Mouse (Mus musculus): ENCODE results near the gene Dnm1. TPM values are rescaled to one million over a fixed set of nuclear protein-coding genes. Genes with fewer than 3 reads are reported as not detected.
"Not testable (repeated sequence)": the region's sequence is repeated elsewhere in the genome, so short reads cannot be mapped to it uniquely, and the experiment has no call there.

Gene Dnm1
- polyA plus RNA-seq, 1 experiment from 2014 or later = 47.0 TPM

DNA sequence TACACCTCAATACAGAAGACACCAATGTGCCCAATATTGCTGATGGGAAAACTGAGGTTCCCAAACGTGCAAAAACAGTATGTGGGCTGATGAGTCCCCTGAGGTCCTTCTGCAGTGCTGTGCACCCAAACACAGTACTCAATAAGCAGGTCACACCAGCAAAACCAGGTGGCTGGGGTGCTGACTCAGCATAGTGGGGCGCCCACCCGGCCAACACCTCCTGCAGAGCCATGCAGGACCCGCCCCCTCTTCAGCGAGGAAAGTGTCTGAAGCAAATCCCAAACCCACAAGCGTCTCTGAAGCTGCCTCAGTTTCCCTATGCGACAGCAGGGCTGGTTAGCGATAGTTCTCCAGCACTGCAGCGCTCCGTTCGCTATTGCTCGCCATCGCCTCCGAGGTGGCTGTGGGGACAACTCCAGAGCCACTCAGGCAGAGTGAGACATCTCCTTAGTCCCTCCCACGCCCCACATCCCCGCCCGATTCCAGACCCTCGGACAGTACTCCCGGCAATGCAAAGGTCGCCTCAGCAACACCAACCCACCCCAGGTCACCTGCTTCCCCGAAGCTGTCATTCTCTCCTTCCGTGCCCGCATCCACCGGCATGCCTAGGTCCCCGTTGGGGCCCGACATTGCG lies 28.1 kb upstream of the Dnm1 start:
- Histone ChIP-seq H3K4me1 (replicated peaks) (peaks cover 8% of the 10 kb centered on the region), H3K4me3 (peak overlapping the region; percentile 63), H3K4me2 (peak overlapping the region; percentile 91), H3K27ac (replicated peaks) (peak overlapping the region; percentile 61), H3K27me3 (peaks cover 16% of the 10 kb centered on the region; the same call in 1 of the 2 replicates), H3K36me3 (peaks cover 40% of the 10 kb centered on the region), H3K9ac (peak overlapping the region; percentile 78), H3K9me3 (no peaks in the 10 kb centered on the region)
- 2% methylated on average over 27 of the region's 27 CpGs for WGBS
- ATAC-seq (ENCODE audit: low read depth) = peak; percentile 72

- ATAC-seq (ENCODE audit: low read depth) = no peak
- Histone ChIP-seq H3K4me2 (no peak overlapping the region), H3K9ac (no peak overlapping the region), H3K36me3 (peaks cover 52% of the 10 kb centered on the region), H3K27ac (replicated peaks) (no peak overlapping the region), H3K4me3 (no peak overlapping the region), H3K4me1 (replicated peaks) (peaks cover 8% of the 10 kb centered on the region), H3K9me3 (no peaks in the 10 kb centered on the region), H3K27me3 (peaks cover 16% of the 10 kb centered on the region; the same call in 1 of the 2 replicates)
- WGBS = 89% methylated on average over 7 of the region's 7 CpGs
These were observed 26.9 kb upstream of the Dnm1 start for GRCm38 (mm10) chr2:32380001-32380500.

DNA sequence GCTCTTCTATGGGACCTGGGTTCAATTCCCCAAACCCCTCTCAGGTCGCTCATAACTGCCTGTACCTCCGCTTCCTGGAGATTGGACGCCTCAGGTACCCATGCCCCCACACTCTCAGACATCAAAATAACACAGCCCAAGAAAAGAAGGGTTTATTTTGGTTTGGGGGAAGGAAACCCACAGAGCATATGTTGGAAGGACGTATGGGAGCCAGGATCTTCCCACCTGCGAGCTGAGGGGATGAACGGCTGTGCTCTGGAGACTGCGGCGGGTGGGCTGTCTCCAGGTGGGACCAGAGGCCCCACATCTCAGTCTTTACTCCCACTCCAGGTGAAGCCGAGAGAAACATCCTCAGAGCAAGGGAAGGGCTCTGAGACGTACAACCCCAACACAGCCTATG lies 23.8 kb upstream of the Dnm1 start:
- Histone ChIP-seq H3K27ac (replicated peaks) (no peak overlapping the region), H3K9me3 (no peaks in the 10 kb centered on the region), H3K4me3 (no peak overlapping the region), H3K9ac (no peak overlapping the region), H3K27me3 (no peaks in the 10 kb centered on the region), H3K4me2 (no peak overlapping the region), H3K36me3 (peaks cover 81% of the 10 kb centered on the region), H3K4me1 (replicated peaks) (peaks cover 8% of the 10 kb centered on the region)
- whole genome bisulfite sequencing = 91% methylated on average over 10 of the region's 10 CpGs
- no peak for ATAC-seq (ENCODE audit: low read depth)

- H3K27me3 ChIP-seq = no peaks in the 10 kb centered on the region
These were observed 22.3 kb upstream of the Dnm1 start for GRCm38 (mm10) chr2:32375317-32375940.

DNA sequence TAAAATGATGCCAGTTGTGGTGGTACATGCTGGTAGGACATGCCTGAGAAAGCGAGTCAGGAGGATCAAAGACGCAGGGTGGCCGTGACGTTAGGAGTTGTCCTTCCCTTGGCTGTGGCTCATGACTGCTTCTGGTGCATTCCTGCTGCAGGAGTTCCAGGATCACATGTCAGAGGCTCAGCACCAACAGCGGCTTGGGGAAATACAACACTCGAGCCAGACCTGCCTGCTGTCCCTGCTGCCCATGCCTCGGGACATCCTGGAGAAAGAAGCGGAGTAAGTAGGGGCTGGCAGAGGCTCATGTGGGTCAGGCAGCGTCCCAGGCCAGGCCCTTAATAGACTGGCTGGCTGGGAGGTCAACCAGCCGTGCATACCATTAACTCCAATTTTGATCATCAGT lies 21.1 kb upstream of the Dnm1 start:
- no peak for ATAC-seq (ENCODE audit: low read depth)
- H3K27me3 ChIP-seq = no peaks in the 10 kb centered on the region
- no peak overlapping the region for H3K9ac ChIP-seq
- H3K4me1 ChIP-seq (replicated peaks) = no peaks in the 10 kb centered on the region
- 95% methylated on average over 10 of the region's 10 CpGs for WGBS
- H3K4me2 ChIP-seq = no peak overlapping the region
- H3K27ac ChIP-seq (replicated peaks) = no peak overlapping the region
- H3K9me3 ChIP-seq = no peaks in the 10 kb centered on the region
- peaks cover 97% of the 10 kb centered on the region for H3K36me3 ChIP-seq
- H3K4me3 ChIP-seq = no peak overlapping the region

More at GRCm38 (mm10) chr2:32375317-32375940, 22.3 kb upstream of the Dnm1 start:
- H3K4me1 ChIP-seq (replicated peaks) = no peaks in the 10 kb centered on the region
- no peak overlapping the region for H3K4me2 ChIP-seq
- H3K9ac ChIP-seq = no peak overlapping the region
- 89% methylated on average over 13 of the region's 13 CpGs for WGBS
- no peaks in the 10 kb centered on the region for H3K9me3 ChIP-seq
- no peak for ATAC-seq (ENCODE audit: low read depth)
- H3K27ac ChIP-seq (replicated peaks) = no peak overlapping the region
- peaks cover 96% of the 10 kb centered on the region for H3K36me3 ChIP-seq
- H3K4me3 ChIP-seq = no peak overlapping the region

DNA sequence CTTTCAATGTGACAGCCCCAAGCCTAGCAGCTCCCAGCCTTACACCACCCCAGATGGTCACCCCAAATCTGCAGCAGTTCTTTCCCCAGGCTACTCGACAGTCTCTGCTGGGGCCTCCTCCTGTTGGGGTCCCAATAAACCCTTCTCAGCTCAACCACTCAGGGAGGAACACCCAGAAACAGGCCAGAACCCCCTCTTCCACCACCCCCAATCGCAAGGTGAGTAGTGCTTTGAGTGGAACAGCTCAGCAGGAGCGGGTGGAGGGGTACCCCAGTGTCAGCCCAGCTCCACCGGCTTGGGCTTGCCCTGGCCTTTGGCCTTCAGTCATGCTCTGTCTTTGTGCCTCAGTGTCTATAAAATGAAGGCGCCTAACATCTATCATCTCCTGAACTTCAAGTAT lies 14.2 kb upstream of the Dnm1 start:
- no peaks in the 10 kb centered on the region for H3K9me3 ChIP-seq
- peaks cover 69% of the 10 kb centered on the region for H3K36me3 ChIP-seq
- H3K4me1 ChIP-seq (replicated peaks) = peaks cover 15% of the 10 kb centered on the region
- H3K27me3 ChIP-seq = no peaks in the 10 kb centered on the region
- H3K9ac ChIP-seq = no peak overlapping the region
- no peak overlapping the region for H3K4me3 ChIP-seq
- no peak for ATAC-seq (ENCODE audit: low read depth)
- H3K27ac ChIP-seq (replicated peaks) = no peak overlapping the region
- no peak overlapping the region for H3K4me2 ChIP-seq
- WGBS = 93% methylated on average over 5 of the region's 5 CpGs

DNA sequence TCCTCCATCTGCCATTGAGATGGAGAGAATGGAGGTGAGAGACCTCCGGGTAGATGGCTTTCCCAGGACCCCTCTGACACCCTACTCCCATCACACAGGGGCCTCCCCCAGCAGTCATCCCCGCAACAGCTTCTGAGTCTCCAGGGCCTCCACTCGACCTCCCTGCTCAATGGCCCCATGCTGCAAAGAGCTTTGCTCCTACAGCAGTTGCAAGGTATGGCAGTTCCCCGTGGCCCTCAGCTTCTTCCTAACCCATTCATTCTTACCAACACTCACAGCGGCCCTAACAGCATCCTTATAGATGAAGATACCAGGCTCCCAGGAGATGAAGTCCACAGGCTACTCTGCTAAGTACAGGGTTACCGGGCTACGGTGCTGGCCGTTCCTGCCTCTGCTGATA lies 11.0 kb upstream of the Dnm1 start:
- peak overlapping the region; percentile 66 for H3K4me3 ChIP-seq
- peaks cover 37% of the 10 kb centered on the region for H3K36me3 ChIP-seq
- peak overlapping the region; percentile 92 for H3K4me2 ChIP-seq
- no peaks in the 10 kb centered on the region for H3K9me3 ChIP-seq
- peaks cover 28% of the 10 kb centered on the region for H3K4me1 ChIP-seq (replicated peaks)
- no peak for ATAC-seq (ENCODE audit: low read depth)
- peak overlapping the region; percentile 93 for H3K9ac ChIP-seq
- WGBS = 88% methylated on average over 8 of the region's 8 CpGs
- H3K27ac ChIP-seq (replicated peaks) = no peak overlapping the region
- H3K27me3 ChIP-seq = peaks cover 9% of the 10 kb centered on the region

GRCm38 (mm10) chr2:32363376-32364106 lies 10.4 kb upstream of the Dnm1 start:
- Histone ChIP-seq H3K27ac (replicated peaks) (peak overlapping the region; percentile 89), H3K4me3 (peak overlapping the region; percentile 66), H3K36me3 (peaks cover 33% of the 10 kb centered on the region), H3K4me2 (peak overlapping the region; percentile 92), H3K27me3 (peaks cover 9% of the 10 kb centered on the region), H3K9me3 (no peaks in the 10 kb centered on the region), H3K4me1 (replicated peaks) (peaks cover 28% of the 10 kb centered on the region), H3K9ac (peak overlapping the region; percentile 93)
- 11% methylated on average over 19 of the region's 19 CpGs for WGBS
- peak; percentile 52 for ATAC-seq (ENCODE audit: low read depth)

DNA sequence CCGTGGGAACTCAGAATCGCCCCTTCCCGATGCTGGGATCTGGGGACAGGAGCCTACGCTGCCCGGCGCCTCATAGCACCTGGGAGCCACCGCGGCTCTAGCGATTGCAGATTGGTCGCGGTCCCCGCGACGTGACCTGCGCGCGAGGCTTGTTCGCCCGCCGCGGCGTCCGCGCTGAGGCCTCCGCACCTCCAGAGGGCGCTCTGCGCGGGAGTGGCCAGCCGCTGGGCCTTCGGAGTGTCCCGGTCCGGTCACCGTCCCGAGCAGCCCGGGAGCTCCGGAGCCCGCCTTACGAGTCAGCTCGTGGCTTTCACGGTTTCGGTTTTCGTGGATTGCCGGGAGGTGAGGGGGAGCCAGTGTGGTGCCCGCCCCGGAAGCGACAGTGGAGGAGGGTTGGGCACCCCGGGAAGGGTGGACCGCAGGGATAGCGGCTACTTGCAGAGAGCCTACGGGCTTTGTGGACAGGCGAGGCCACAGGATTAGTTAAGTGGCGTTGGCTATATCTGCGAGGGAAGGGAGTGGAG lies 9.7 kb upstream of the Dnm1 start:
- peak overlapping the region; percentile 93 for H3K9ac ChIP-seq
- H3K4me3 ChIP-seq = peak overlapping the region; percentile 66
- under 1% methylated on average over 53 of the region's 53 CpGs for WGBS
- peaks cover 28% of the 10 kb centered on the region for H3K4me1 ChIP-seq (replicated peaks)
- H3K27ac ChIP-seq (replicated peaks) = peak overlapping the region; percentile 89
- peak; percentile 77 for ATAC-seq (ENCODE audit: low read depth)
- no peaks in the 10 kb centered on the region for H3K9me3 ChIP-seq
- peaks cover 15% of the 10 kb centered on the region for H3K27me3 ChIP-seq
- peaks cover 26% of the 10 kb centered on the region for H3K36me3 ChIP-seq
- peak overlapping the region; percentile 92 for H3K4me2 ChIP-seq

- peaks cover 28% of the 10 kb centered on the region for H3K4me1 ChIP-seq (replicated peaks)
- peak overlapping the region; percentile 93 for H3K9ac ChIP-seq
- ATAC-seq (ENCODE audit: low read depth); H3K9me3 ChIP-seq: not testable (repeated sequence)
- H3K4me3 ChIP-seq = peak overlapping the region; percentile 66
- peak overlapping the region; percentile 89; the same call in 1 of the 2 replicates for H3K27ac ChIP-seq (replicated peaks)
- H3K27me3 ChIP-seq = peaks cover 15% of the 10 kb centered on the region
- 40% methylated on average over 5 of the region's 5 CpGs for WGBS
- H3K4me2 ChIP-seq = peak overlapping the region; percentile 92
- peaks cover 20% of the 10 kb centered on the region for H3K36me3 ChIP-seq
These were observed 9.1 kb upstream of the Dnm1 start for GRCm38 (mm10) chr2:32362274-32362673.

DNA sequence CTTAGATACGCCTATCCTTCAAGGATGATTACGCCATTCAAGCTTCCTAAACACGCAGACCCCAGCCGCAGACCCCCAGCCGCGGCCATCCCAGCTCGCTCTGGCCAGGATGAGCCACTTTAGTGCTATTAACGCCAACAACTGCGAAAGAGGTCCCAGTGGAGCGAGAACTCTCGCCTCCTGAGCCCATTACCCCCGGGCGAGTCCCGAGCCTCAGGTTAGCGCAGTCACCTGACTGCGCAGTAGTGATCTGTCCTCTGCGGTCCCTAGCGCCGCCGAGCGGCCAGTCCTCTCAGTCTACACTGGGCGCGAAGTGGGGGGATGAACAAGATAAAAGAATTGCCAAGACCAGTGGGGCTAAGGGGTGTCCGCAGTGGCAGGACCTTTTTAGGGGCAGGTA lies 8.3 kb upstream of the Dnm1 start:
- Histone ChIP-seq H3K27ac (replicated peaks) (no peak overlapping the region), H3K4me3 (peak overlapping the region; percentile 31), H3K27me3 (peaks cover 15% of the 10 kb centered on the region), H3K36me3 (peaks cover 12% of the 10 kb centered on the region), H3K9me3 (no peaks in the 10 kb centered on the region), H3K4me1 (replicated peaks) (peaks cover 28% of the 10 kb centered on the region), H3K9ac (peak overlapping the region; percentile 39; the same call in 1 of the 2 replicates), H3K4me2 (peak overlapping the region; percentile 62)
- peak; percentile 55 for ATAC-seq (ENCODE audit: low read depth)
- under 1% methylated on average over 24 of the region's 24 CpGs for WGBS

DNA sequence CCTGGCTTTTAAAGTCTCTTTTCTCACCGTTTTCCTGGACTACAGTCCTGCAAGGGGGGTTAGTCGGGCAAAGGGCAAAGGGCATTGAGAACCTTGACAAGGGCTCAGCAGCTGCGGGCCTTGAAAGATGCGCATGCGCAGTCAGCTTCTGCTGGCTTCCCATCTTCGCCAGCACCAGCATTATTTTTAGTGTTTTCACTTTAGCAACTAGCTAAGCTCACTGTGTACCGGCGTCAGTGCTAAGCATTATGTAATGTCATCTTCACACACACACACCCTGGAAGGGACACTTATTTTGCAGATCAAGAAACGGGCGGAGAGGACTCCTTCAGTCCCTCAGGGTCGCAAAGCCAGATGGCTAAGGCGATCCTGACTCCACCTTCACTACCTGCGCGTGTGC lies 7.6 kb upstream of the Dnm1 start:
- Histone ChIP-seq H3K4me2 (peak overlapping the region; percentile 62), H3K9ac (peak overlapping the region; percentile 43; the same call in 1 of the 2 replicates), H3K4me1 (replicated peaks) (peaks cover 28% of the 10 kb centered on the region), H3K4me3 (peak overlapping the region; percentile 31), H3K9me3 (no peaks in the 10 kb centered on the region), H3K27me3 (peaks cover 15% of the 10 kb centered on the region), H3K27ac (replicated peaks) (no peak overlapping the region), H3K36me3 (peaks cover 5% of the 10 kb centered on the region)
- no peak for ATAC-seq (ENCODE audit: low read depth)
- WGBS = 7% methylated on average over 14 of the region's 14 CpGs
